Mouse (Mus musculus) liver, embryonic 14.5 days (tissue): ENCODE measurements around the gene Frmpd1. TPM values are rescaled to one million over a fixed set of nuclear protein-coding genes. Genes with fewer than 3 reads are reported as not detected.

ENCODE experiments used
- ATAC-seq: fragments of 200-750 bp; cut with Nextera tagmentation; 2 replicates; pipeline ENCODE4 v1.8.0; 2017; ENCODE audit warnings: moderate number of reproducible peaks, mild to moderate bottlenecking, moderate library complexity; ENCODE audit not compliant: insufficient read depth
- DNase-seq, 3 experiments: peaks; one replicate each; pipeline ENCODE4 v3.0.0-alpha.2; 2012 to 2013; ENCODE audit warnings: low read depth in 3 of 3, low spot score in 3 of 3
- H3K27ac ChIP-seq: fragments of 300-500 bp; sonication (generic); 2 replicates; pipeline ENCODE4 v1.5.1; 2014; ENCODE audit warnings: moderate library complexity, mild to moderate bottlenecking, control low read depth, inconsistent platforms
- H3K27me3 ChIP-seq: fragments of 300-500 bp; sonication (generic); 2 replicates; pipeline ENCODE4 v1.6.1; 2014; ENCODE audit warnings: mild to moderate bottlenecking, low read length, moderate library complexity; ENCODE audit not compliant: control insufficient read depth, insufficient read depth
- H3K36me3 ChIP-seq: fragments of 300-500 bp; sonication (generic); replicated peaks from 2 replicates; pipeline ENCODE4 v1.6.1; 2014; ENCODE audit warnings: low read depth; ENCODE audit not compliant: control insufficient read depth, insufficient read depth
- H3K4me1 ChIP-seq, 2 experiments: fragments of 200-500 bp in 1 of 2; fragments of 300-500 bp in 1 of 2; sonication (generic) in 1 of 2; replicated peaks; 2 replicates each; pipeline ENCODE4 v1.6.1; 2012 to 2014; ENCODE audit warnings: antibody characterized with exemption in 1 of 2, inconsistent platforms in 1 of 2, low read length in 1 of 2; ENCODE audit not compliant: control insufficient read depth in 2 of 2, insufficient read depth in 2 of 2
- H3K4me2 ChIP-seq: fragments of 300-500 bp; sonication (generic); 2 replicates; pipeline ENCODE4 v1.6.1; 2014; ENCODE audit warnings: low read depth, mild to moderate bottlenecking, control low read depth, moderate library complexity
- H3K4me3 ChIP-seq, 2 experiments: fragments of 200-500 bp in 1 of 2; fragments of 300-500 bp in 1 of 2; sonication (generic) in 1 of 2; 2 replicates each; pipeline ENCODE4 v1.5.1; 2012 to 2014; ENCODE audit warnings: low read depth in 2 of 2, low read length in 2 of 2, mild to moderate bottlenecking in 2 of 2, control low read depth in 1 of 2, inconsistent platforms in 1 of 2, moderate library complexity in 1 of 2; ENCODE audit not compliant: insufficient read depth in 1 of 2
- H3K9ac ChIP-seq: fragments of 300-500 bp; sonication (generic); replicated peaks from 2 replicates; pipeline ENCODE4 v1.6.1; 2014; ENCODE audit warnings: mild to moderate bottlenecking, control low read depth, moderate library complexity
- H3K9me3 ChIP-seq: fragments of 300-500 bp; sonication (generic); 2 replicates; pipeline ENCODE4 v1.6.1; 2016; ENCODE audit warnings: low read length, mixed read lengths; ENCODE audit not compliant: control insufficient read depth
- CTCF ChIP-seq: IDR thresholded peaks from 2 replicates; pipeline ENCODE4 v1.5.1; 2016; ENCODE audit warnings: antibody characterized with exemption, low read depth, control low read depth
- EP300 ChIP-seq: IDR thresholded peaks from 2 replicates; pipeline ENCODE4 v1.6.1; 2016; ENCODE audit warnings: antibody characterized with exemption, low read depth
- WGBS: fragments of 180-500 bp; shearing (Covaris S2); extraction: QIAGEN DNeasy Blood & Tissue Kit; methylation state at CpG from one replicate; pipeline ENCODE4 v1.1.7; 2014; ENCODE audit not compliant: insufficient replicate concordance; 5-methylcytosine and 5-hydroxymethylcytosine counted together
- polyA plus RNA-seq, 2 experiments: library from polyadenylated mRNA; depleted of rRNA in 1 of 2; stranded (reverse) in 1 of 2; unstranded in 1 of 2; fragments of >200 nt; fragmentation: Nextera tagmentation in 1 of 2; extraction: Ambion mirVana in 1 of 2; gene quantifications; 2 replicates each; pipeline versions ENCODE4 v1.2.1 to v1.2.3; 2012 to 2014

Frmpd1 gene
- polyA plus RNA-seq, 2 experiments, result 0.16 to 0.28 TPM

- ATAC-seq (no peak), DNase-seq (no peak)
- H3K36me3 ChIP-seq, result no peaks in the 10 kb centered on the region
- H3K9me3 ChIP-seq, result no peaks in the 10 kb centered on the region
- H3K27me3 ChIP-seq, result no peaks in the 10 kb centered on the region
- no peak overlapping the region for H3K4me3 ChIP-seq
- no peak overlapping the region for H3K9ac ChIP-seq
- WGBS, result 71% methylated on average over 4 of the region's 4 CpGs
- H3K4me1 ChIP-seq, result no peaks in the 10 kb centered on the region
- no peak overlapping the region for H3K27ac ChIP-seq
- TF ChIP-seq EP300, result no peak
- TF ChIP-seq CTCF, result no peak
- no peak overlapping the region for H3K4me2 ChIP-seq
Observed at GRCm38 (mm10) chr4:45261551-45261950, 76.9 kb downstream of the Frmpd1 start.

- Histone ChIP-seq H3K27ac (no peak overlapping the region), H3K4me1 (peaks cover 9 to 23% of the 10 kb centered on the region in 2 experiments; a peak in 3 of 4 replicates), H3K27me3 (no peaks in the 10 kb centered on the region), H3K9me3 (no peaks in the 10 kb centered on the region), H3K36me3 (no peaks in the 10 kb centered on the region), H3K4me3 (no peak overlapping the region), H3K4me2 (no peak overlapping the region), H3K9ac (no peak overlapping the region)
- DNase-seq (peak; percentile 29 to 47 (median 38)), ATAC-seq (peak; percentile 91)
- no peak for TF ChIP-seq CTCF
- peak; percentile 38 for TF ChIP-seq EP300
- WGBS, result 11% methylated on average over 3 of the region's 3 CpGs
Observed at GRCm38 (mm10) chr4:45267883-45268282, 83.2 kb downstream of the Frmpd1 start.

GRCm38 (mm10) chr4:45271041-45271452 lies 86.4 kb downstream of the Frmpd1 start:
- Histone ChIP-seq H3K27ac (no peak overlapping the region), H3K4me3 (no peak overlapping the region), H3K4me2 (no peak overlapping the region), H3K4me1 (peaks cover 9 to 23% of the 10 kb centered on the region in 2 experiments; a peak in 3 of 4 replicates), H3K9me3 (no peaks in the 10 kb centered on the region), H3K9ac (no peak overlapping the region), H3K36me3 (no peaks in the 10 kb centered on the region), H3K27me3 (no peaks in the 10 kb centered on the region)
- DNase-seq (no peak), ATAC-seq (no peak)
- TF ChIP-seq EP300 (no peak), CTCF (no peak)
- 75% methylated on average over 10 of the region's 10 CpGs for WGBS

GRCm38 (mm10) chr4:45275770-45276169 lies 91.1 kb downstream of the Frmpd1 start:
- Histone ChIP-seq H3K9ac (no peak overlapping the region), H3K9me3 (no peaks in the 10 kb centered on the region), H3K36me3 (no peaks in the 10 kb centered on the region), H3K27ac (no peak overlapping the region), H3K4me3 (no peak overlapping the region), H3K4me2 (no peak overlapping the region), H3K27me3 (no peaks in the 10 kb centered on the region), H3K4me1 (no peaks in the 10 kb centered on the region)
- TF ChIP-seq CTCF (no peak), EP300 (no peak)
- no peak for DNase-seq
- no peak for ATAC-seq
- 72% methylated on average over 8 of the region's 8 CpGs for WGBS

GRCm38 (mm10) chr4:45279292-45279691 lies 94.6 kb downstream of the Frmpd1 start:
- Histone ChIP-seq H3K4me1 (no peaks in the 10 kb centered on the region), H3K4me2 (no peak overlapping the region), H3K36me3 (no peaks in the 10 kb centered on the region), H3K27me3 (no peaks in the 10 kb centered on the region), H3K4me3 (no peak overlapping the region), H3K9ac (no peak overlapping the region), H3K9me3 (no peaks in the 10 kb centered on the region), H3K27ac (no peak overlapping the region)
- no peak for TF ChIP-seq EP300
- peak; percentile 40 for TF ChIP-seq CTCF
- 52% methylated on average over 8 of the region's 8 CpGs for WGBS
- no peak for ATAC-seq
- no peak for DNase-seq
